Mouse (Mus musculus) embryonic facial prominence, embryonic 13.5 days (tissue): Measurements from ENCODE around the gene Grk2. TPM values are rescaled to one million over a fixed set of nuclear protein-coding genes. Genes with fewer than 3 reads are reported as not detected.

Source experiments
- ATAC-seq: fragments of 200-750 bp; cut with Nextera tagmentation; 2 replicates; pipeline ENCODE4 v1.8.0; 2017; ENCODE audit warnings: low read depth; ENCODE audit not compliant: insufficient number of reproducible peaks, insufficient read depth, low FRiP score, low TSS enrichment
- H3K27ac ChIP-seq: fragments of 300-500 bp; sonication (generic); 2 replicates; pipeline ENCODE4 v1.5.1; 2015; ENCODE audit warnings: moderate library complexity, mild to moderate bottlenecking, inconsistent platforms
- H3K27me3 ChIP-seq: fragments of 300-500 bp; sonication (generic); 2 replicates; pipeline ENCODE4 v1.6.1; 2015; ENCODE audit warnings: mild to moderate bottlenecking, inconsistent platforms
- H3K36me3 ChIP-seq: fragments of 300-500 bp; sonication (generic); 2 replicates; pipeline ENCODE4 v1.6.1; 2015; ENCODE audit warnings: mild to moderate bottlenecking, inconsistent platforms
- H3K4me1 ChIP-seq: fragments of 300-500 bp; sonication (generic); 2 replicates; pipeline ENCODE4 v1.6.1; 2015; ENCODE audit warnings: inconsistent platforms
- H3K4me2 ChIP-seq: fragments of 300-500 bp; sonication (generic); 2 replicates; pipeline ENCODE4 v1.6.1; 2015; ENCODE audit warnings: moderate library complexity, mild to moderate bottlenecking, inconsistent platforms
- H3K4me3 ChIP-seq: fragments of 300-500 bp; sonication (generic); 2 replicates; pipeline ENCODE4 v1.5.1; 2015; ENCODE audit warnings: mild to moderate bottlenecking, inconsistent platforms
- H3K9ac ChIP-seq: fragments of 300-500 bp; sonication (generic); 2 replicates; pipeline ENCODE4 v1.6.1; 2015; ENCODE audit warnings: mild to moderate bottlenecking, inconsistent platforms
- H3K9me3 ChIP-seq: fragments of 300-500 bp; sonication (generic); 2 replicates; pipeline ENCODE4 v1.6.1; 2016; ENCODE audit warnings: inconsistent platforms
- WGBS: fragments of 180-500 bp; shearing (Covaris S2); methylation state at CpG from one replicate; pipeline ENCODE4 v1.1.7; 2015; ENCODE audit warnings: mixed read lengths; 5-methylcytosine and 5-hydroxymethylcytosine counted together
- polyA plus RNA-seq: library from polyadenylated mRNA; unstranded; fragments of >200 nt; fragmentation: Nextera tagmentation; extraction: Ambion mirVana; gene quantifications from 2 replicates; pipeline ENCODE4 v1.2.1, GENCODE M21; 2015

Grk2 gene
- 17.0 and 19.6 TPM in 2 replicates for polyA plus RNA-seq

DNA sequence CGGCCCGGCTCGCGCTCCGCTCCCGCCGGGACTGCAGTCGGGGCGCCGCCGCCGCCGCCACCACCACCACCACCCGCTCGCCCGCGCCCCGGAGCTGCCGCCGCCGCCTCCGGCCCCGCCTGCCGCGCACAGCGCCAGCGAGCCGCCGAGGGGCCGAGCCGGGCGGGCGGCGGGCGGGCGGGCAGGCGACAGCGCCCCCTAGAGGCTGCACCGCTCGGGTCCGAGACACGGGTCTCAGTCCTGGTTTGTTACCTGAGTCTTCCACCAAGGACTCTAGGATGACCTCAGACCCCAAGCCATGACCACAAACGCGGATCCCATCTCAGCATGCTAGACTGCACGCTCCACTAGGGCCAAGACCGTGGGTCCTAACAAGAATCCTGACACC, at the start of gene Grk2:
Gene Grk2 (minus strand): TSS at position 33 of the 388 bp plus-strand sequence.
- H3K36me3 ChIP-seq = no peaks in the 10 kb centered on the region
- H3K4me3 ChIP-seq = peak within 1 kb of the TSS; percentile 95
- peak; percentile 61 for ATAC-seq
- peaks cover 50% of the 10 kb centered on the region for H3K4me1 ChIP-seq
- under 1% methylated on average over 18 of the region's 46 CpGs for WGBS
- peak within 1 kb of the TSS; percentile 96 for H3K9ac ChIP-seq
- peak within 1 kb of the TSS; percentile 83 for H3K27ac ChIP-seq
- no peaks in the 10 kb centered on the region for H3K27me3 ChIP-seq
- H3K4me2 ChIP-seq = peak within 1 kb of the TSS; percentile 79
- no peaks in the 10 kb centered on the region for H3K9me3 ChIP-seq

GRCm38 (mm10) chr19:4349455-4349854, 43.4 kb upstream of the Grk2 start:
- Histone ChIP-seq H3K36me3 (peaks cover 73% of the 10 kb centered on the region), H3K27ac (no peak overlapping the region), H3K9ac (no peak overlapping the region), H3K4me3 (no peak overlapping the region), H3K27me3 (no peaks in the 10 kb centered on the region), H3K4me2 (no peak overlapping the region), H3K9me3 (no peaks in the 10 kb centered on the region), H3K4me1 (no peaks in the 10 kb centered on the region)
- WGBS = 96% methylated on average over 2 of the region's 2 CpGs
- no peak for ATAC-seq

DNA sequence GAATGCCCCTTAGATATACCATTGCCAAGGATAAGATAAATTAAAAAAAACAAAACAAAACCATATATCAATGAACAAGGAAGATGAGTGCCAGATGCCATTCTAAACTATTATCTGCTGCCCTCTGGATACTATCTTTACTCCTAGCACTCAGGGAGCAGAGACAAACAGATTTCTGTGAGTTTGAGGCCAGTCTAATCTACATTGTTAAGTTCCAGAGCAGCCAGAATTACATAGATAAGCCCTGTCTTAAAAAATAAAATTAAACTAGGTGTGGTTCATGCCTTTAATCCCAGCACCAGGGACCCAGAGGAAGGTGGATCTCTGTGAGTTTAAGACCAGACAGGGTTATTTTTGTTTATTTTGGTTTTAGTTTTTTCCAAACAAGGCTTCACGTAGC, 40.5 kb upstream of the Grk2 start:
- Histone ChIP-seq H3K9me3 (no peaks in the 10 kb centered on the region), H3K4me1 (no peaks in the 10 kb centered on the region), H3K9ac (no peak overlapping the region), H3K27me3 (no peaks in the 10 kb centered on the region), H3K4me2 (no peak overlapping the region), H3K36me3 (peaks cover 84% of the 10 kb centered on the region), H3K4me3 (no peak overlapping the region), H3K27ac (no peak overlapping the region)
- WGBS = 97% methylated on average over 1 of the region's 1 CpGs
- ATAC-seq = no peak

GRCm38 (mm10) chr19:4338162-4338561, 32.1 kb upstream of the Grk2 start:
- ATAC-seq = no peak
- Histone ChIP-seq H3K9ac (no peak overlapping the region), H3K36me3 (peaks cover 54% of the 10 kb centered on the region), H3K4me2 (no peak overlapping the region), H3K9me3 (no peaks in the 10 kb centered on the region), H3K27me3 (no peaks in the 10 kb centered on the region), H3K27ac (no peak overlapping the region), H3K4me3 (no peak overlapping the region), H3K4me1 (peaks cover 10% of the 10 kb centered on the region)
- 32% methylated on average over 2 of the region's 2 CpGs for WGBS

DNA sequence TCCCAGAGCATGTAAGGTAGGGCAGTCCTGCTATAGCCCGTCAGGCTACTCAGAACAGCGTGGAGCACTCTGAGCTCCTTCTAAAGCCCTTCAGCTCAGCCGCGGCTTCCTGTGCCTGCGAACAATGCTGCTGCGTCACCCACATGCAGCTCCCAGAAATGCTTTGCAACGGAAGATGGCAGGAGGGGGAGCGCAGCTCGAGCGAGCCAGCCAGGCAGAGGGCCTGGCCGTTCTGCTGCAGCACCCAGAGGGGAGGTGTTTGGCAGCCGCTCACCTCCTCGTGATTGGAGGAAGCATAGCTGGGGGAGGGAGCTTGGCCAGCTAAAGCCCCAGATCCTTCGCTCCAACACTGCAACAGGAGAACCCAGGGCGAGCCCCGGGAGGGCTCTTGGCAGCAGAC, 27.8 kb upstream of the Grk2 start:
- WGBS = under 1% methylated on average over 16 of the region's 16 CpGs
- Histone ChIP-seq H3K27ac (peak overlapping the region; percentile 97), H3K4me1 (peaks cover 22% of the 10 kb centered on the region), H3K4me2 (peak overlapping the region; percentile 82), H3K9me3 (no peaks in the 10 kb centered on the region), H3K36me3 (peaks cover 42% of the 10 kb centered on the region), H3K4me3 (peak overlapping the region; percentile 58), H3K27me3 (no peaks in the 10 kb centered on the region), H3K9ac (peak overlapping the region; percentile 81)
- ATAC-seq = peak; percentile 98

DNA sequence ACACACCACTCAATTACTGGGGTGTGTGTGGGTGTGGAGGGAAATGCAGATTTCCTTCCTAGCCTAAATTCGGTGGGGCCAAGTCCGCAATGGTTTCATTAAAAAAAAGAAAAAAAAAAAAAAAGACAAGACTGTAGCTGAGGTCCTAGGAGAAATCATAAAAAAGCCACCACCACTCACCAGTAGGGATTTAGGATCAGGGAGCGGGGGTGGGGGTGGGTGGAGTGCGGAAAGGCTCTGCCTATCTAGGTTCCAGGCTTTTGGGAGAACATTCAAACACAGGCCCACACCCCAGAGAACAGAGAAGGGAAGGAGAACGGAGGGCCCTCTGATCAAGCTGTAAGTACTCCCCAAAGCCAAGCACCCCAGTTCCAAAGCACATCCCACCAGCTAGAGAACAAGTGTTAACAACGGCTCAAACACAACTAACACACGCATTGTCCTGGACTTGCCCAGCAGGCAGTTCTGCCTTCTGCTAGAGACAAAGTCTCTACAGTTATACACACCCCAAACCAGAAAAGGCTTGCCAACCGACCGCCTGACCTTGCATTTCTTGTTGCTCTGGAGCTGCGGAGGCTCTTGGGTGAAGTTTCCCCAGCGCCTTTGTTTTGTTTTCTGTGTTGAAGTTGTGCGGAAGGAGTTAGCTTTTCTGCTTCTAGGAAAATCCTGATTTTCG, 27.2 kb upstream of the Grk2 start:
- H3K4me1 ChIP-seq = peaks cover 22% of the 10 kb centered on the region
- peak overlapping the region; percentile 82 for H3K4me2 ChIP-seq
- no peaks in the 10 kb centered on the region for H3K9me3 ChIP-seq
- peak overlapping the region; percentile 97 for H3K27ac ChIP-seq
- peak overlapping the region; percentile 58 for H3K4me3 ChIP-seq
- no peaks in the 10 kb centered on the region for H3K27me3 ChIP-seq
- WGBS = under 1% methylated on average over 13 of the region's 13 CpGs
- peaks cover 45% of the 10 kb centered on the region for H3K36me3 ChIP-seq
- H3K9ac ChIP-seq = peak overlapping the region; percentile 81
- ATAC-seq = no peak; the same call in 1 of the 2 replicates

- H3K9me3 ChIP-seq = no peaks in the 10 kb centered on the region
- under 1% methylated on average over 4 of the region's 4 CpGs for WGBS
- H3K4me1 ChIP-seq = peaks cover 22% of the 10 kb centered on the region
- H3K9ac ChIP-seq = peak overlapping the region; percentile 81
- H3K27ac ChIP-seq = peak overlapping the region; percentile 97
- peaks cover 47% of the 10 kb centered on the region for H3K36me3 ChIP-seq
- ATAC-seq = no peak
- no peaks in the 10 kb centered on the region for H3K27me3 ChIP-seq
- peak overlapping the region; percentile 58 for H3K4me3 ChIP-seq
- peak overlapping the region; percentile 82 for H3K4me2 ChIP-seq
Observed at GRCm38 (mm10) chr19:4332653-4333052, 26.6 kb upstream of the Grk2 start.

DNA sequence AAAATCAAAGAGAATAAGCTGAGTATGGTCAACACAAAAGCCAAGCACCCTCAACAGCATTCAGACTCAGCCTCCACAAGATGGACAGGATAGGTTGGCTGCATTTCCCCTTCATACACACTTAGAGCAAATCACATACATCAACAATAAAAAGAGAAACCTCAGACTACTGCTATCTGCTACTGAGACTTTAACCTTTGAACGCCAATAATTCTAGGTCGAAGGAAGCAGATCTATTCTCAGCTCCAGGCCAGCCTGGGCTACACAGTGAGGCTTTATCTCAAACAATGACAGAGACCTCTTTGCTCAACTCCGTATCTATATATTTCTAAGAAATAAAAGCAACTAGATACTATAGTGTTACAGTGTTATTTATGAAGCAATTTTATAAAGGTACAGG, 25.3 kb upstream of the Grk2 start:
- H3K9ac ChIP-seq = peak overlapping the region; percentile 8; the same call in 1 of the 2 replicates
- H3K9me3 ChIP-seq = no peaks in the 10 kb centered on the region
- H3K4me3 ChIP-seq = no peak overlapping the region
- no peak overlapping the region for H3K27ac ChIP-seq
- H3K4me1 ChIP-seq = peaks cover 22% of the 10 kb centered on the region
- H3K4me2 ChIP-seq = no peak overlapping the region
- peaks cover 56% of the 10 kb centered on the region for H3K36me3 ChIP-seq
- ATAC-seq = no peak
- no peaks in the 10 kb centered on the region for H3K27me3 ChIP-seq
- WGBS = 89% methylated on average over 3 of the region's 3 CpGs

DNA sequence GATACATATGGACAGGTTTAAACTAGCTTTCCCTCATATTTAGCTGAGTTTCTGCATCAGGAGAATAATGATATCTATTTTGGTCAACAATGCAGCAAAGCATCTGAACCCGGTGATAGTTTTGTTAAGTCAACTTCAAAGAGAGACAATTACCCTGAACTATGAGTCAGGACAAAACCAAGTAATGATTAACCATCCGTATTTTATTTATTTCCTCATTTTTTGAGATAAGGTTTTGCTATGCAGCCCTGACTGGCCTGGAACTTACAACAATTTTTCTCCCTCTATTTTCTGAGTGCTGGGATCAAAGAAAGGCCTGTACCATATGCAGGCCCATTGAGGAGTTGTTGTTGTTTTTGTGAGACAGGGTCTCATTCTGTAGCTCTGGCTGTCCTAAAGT, 24.6 kb upstream of the Grk2 start:
- WGBS = 91% methylated on average over 2 of the region's 2 CpGs

DNA sequence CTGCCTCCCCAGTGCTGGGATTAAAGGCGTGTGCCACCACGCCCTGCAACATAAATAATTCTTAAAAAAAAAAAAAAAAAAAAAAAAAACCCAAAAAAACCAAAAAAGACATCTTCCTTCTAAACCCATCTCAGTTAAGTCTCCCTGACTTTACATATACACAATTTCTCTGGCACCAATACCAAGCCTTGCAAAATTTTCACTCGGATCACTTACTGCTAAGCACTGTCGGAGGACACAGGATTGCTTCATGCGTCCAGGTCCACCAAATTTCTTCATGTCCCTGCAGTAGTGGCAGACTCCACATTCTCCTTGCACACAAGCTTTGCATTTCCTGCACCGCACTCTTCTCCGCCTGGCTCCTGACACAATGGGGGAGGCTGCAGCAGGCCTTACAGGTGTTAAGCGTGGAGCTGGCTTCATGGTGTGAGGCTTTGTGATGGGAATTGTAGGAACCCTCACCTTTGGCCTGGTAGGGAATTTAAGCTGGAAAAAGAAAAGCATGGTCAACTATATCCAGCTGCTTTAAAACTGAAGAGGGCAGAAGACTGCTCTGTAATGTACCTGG, 22.8 kb upstream of the Grk2 start:
- H3K36me3 ChIP-seq = peaks cover 75% of the 10 kb centered on the region
- H3K4me1 ChIP-seq = peaks cover 13% of the 10 kb centered on the region
- H3K9me3 ChIP-seq = no peaks in the 10 kb centered on the region
- no peak for ATAC-seq
- no peak overlapping the region for H3K27ac ChIP-seq
- no peak overlapping the region for H3K4me2 ChIP-seq
- H3K4me3 ChIP-seq = no peak overlapping the region
- no peaks in the 10 kb centered on the region for H3K27me3 ChIP-seq
- no peak overlapping the region for H3K9ac ChIP-seq
- 91% methylated on average over 8 of the region's 8 CpGs for WGBS

More for the DNA sequence above, 24.6 kb upstream of the Grk2 start:
- Histone ChIP-seq H3K4me3 (no peak overlapping the region), H3K27me3 (no peaks in the 10 kb centered on the region), H3K9ac (peak overlapping the region; percentile 8; the same call in 1 of the 2 replicates), H3K9me3 (no peaks in the 10 kb centered on the region), H3K36me3 (peaks cover 62% of the 10 kb centered on the region), H3K27ac (no peak overlapping the region), H3K4me1 (peaks cover 22% of the 10 kb centered on the region), H3K4me2 (no peak overlapping the region)
- no peak for ATAC-seq

DNA sequence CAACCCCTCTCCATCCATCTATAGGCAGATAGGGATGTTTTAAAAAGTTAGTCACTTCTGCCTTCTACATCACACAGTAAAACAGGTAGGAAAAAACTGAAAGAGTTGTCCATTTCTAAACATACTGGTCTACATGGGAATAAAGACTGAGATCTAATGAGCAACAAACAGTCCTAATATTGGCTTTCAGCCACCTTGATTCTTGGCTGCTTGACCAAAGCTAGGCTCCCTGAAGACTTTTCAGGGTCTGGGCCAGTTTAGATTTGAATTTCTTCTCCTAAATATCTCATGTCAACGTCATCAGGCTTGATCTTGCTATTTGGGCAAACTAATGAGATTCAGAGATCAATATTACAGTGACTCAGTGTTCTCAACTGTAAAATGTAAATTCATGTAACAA, 20.9 kb upstream of the Grk2 start:
- Histone ChIP-seq H3K27ac (no peak overlapping the region), H3K4me2 (no peak overlapping the region), H3K36me3 (peaks cover 93% of the 10 kb centered on the region), H3K9ac (no peak overlapping the region), H3K9me3 (no peaks in the 10 kb centered on the region), H3K4me3 (no peak overlapping the region), H3K4me1 (peaks cover 4% of the 10 kb centered on the region), H3K27me3 (no peaks in the 10 kb centered on the region)
- no peak for ATAC-seq
- 78% methylated on average over 1 of the region's 1 CpGs for WGBS

DNA sequence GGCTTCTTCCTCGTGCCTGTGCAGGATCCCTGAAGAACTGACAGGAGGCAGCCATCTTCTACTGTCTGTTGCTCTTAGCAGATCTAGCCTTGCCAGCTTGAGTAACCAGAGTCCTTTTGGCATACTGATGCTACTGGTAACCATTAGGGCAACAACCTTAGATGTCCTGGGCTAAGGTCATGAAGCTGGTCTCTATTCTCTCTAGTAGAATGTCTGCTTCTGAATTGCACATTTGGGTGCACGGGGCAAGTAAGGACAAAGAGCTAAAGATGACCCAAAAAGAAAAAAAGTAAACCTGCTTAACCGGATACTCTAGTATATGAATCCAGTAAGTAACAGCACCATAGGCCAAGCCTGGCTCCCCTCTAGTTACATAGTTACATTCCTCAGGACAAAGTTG, 20.1 kb upstream of the Grk2 start:
- Histone ChIP-seq H3K9ac (no peak overlapping the region), H3K36me3 (peaks cover 95% of the 10 kb centered on the region), H3K4me3 (no peak overlapping the region), H3K4me2 (no peak overlapping the region), H3K27ac (0 out of 2 replicates have a peak overlapping the region, but pooled peaks have one; percentile 17), H3K4me1 (no peaks in the 10 kb centered on the region), H3K9me3 (no peaks in the 10 kb centered on the region), H3K27me3 (no peaks in the 10 kb centered on the region)
- 77% methylated on average over 3 of the region's 3 CpGs for whole genome bisulfite sequencing
- ATAC-seq = no peak
